Mouse (Mus musculus) kidney, embryonic 14.5 days (tissue): ENCODE measurements around the gene Lenep. TPM values are rescaled to one million over a fixed set of nuclear protein-coding genes. Genes with fewer than 3 reads are reported as not detected.

ENCODE experiments used
- ATAC-seq: fragments of 200-750 bp; cut with Nextera tagmentation; 2 replicates; pipeline ENCODE4 v1.8.0; 2017; ENCODE audit warnings: moderate number of reproducible peaks, mild to moderate bottlenecking, moderate TSS enrichment, moderate library complexity; ENCODE audit not compliant: low FRiP score, low TSS enrichment
- H3K27ac ChIP-seq: fragments of 300-500 bp; sonication (generic); 2 replicates; pipeline ENCODE4 v1.5.1; 2014; ENCODE audit warnings: low read depth, mild to moderate bottlenecking, low read length, moderate library complexity, mixed read lengths
- H3K27me3 ChIP-seq: fragments of 300-500 bp; sonication (generic); 2 replicates; pipeline ENCODE4 v1.6.1; 2014; ENCODE audit warnings: mild to moderate bottlenecking, low read length; ENCODE audit not compliant: control insufficient read depth, insufficient read depth
- H3K36me3 ChIP-seq: fragments of 300-500 bp; sonication (generic); 2 replicates; pipeline ENCODE4 v1.6.1; 2014; ENCODE audit warnings: low read length, mixed read lengths; ENCODE audit not compliant: control insufficient read depth, insufficient read depth
- H3K4me1 ChIP-seq: fragments of 300-500 bp; sonication (generic); 2 replicates; pipeline ENCODE4 v1.6.1; 2014; ENCODE audit warnings: low read length, mixed read lengths; ENCODE audit not compliant: control insufficient read depth, insufficient read depth
- H3K4me2 ChIP-seq: fragments of 300-500 bp; sonication (generic); replicated peaks from 2 replicates; pipeline ENCODE4 v1.6.1; 2014; ENCODE audit warnings: low read depth, mild to moderate bottlenecking, low read length
- H3K4me3 ChIP-seq: fragments of 300-500 bp; sonication (generic); 2 replicates; pipeline ENCODE4 v1.5.1; 2014; ENCODE audit warnings: mild to moderate bottlenecking, low read length
- H3K9ac ChIP-seq: fragments of 300-500 bp; sonication (generic); 2 replicates; pipeline ENCODE4 v1.6.1; 2014; ENCODE audit warnings: low read depth, mild to moderate bottlenecking, low read length, moderate library complexity
- H3K9me3 ChIP-seq: fragments of 300-500 bp; sonication (generic); 2 replicates; pipeline ENCODE4 v1.6.1; 2016; ENCODE audit warnings: low read length; ENCODE audit not compliant: control insufficient read depth
- WGBS: fragments of 180-500 bp; shearing (Covaris S2); extraction: QIAGEN DNeasy Blood & Tissue Kit; methylation state at CpG from one replicate; pipeline ENCODE4 v1.1.7; 2014; 5-methylcytosine and 5-hydroxymethylcytosine counted together
- polyA plus RNA-seq: library from polyadenylated mRNA; unstranded; fragments of >200 nt; fragmentation: Nextera tagmentation; extraction: Ambion mirVana; gene quantifications from 2 replicates; pipeline ENCODE4 v1.2.1, GENCODE M21; 2014

Lenep gene
- polyA plus RNA-seq, 1 experiment from 2014 or later = not detected

DNA sequence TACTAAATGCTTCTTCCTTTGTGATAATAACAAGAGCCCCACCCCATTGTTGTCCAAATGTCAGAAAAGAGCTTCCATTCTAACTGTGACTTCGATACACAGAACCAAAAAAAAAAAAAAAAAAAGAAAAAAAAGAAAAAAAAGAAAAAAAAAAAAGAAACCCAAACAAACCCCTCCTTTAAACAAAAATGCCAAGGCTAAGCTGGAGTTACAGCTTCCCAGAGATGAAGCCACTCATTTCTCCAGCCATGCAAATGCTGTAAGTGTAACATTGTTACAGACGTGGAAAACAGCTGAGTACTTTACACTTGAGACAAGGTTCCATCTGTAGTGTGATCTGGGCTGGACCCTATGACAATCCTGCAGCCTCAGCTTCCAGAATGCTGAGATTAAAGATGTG, 14.5 kb upstream of the Lenep start:
- Histone ChIP-seq H3K4me1 (peaks cover 29% of the 10 kb centered on the region), H3K36me3 (peaks cover 37% of the 10 kb centered on the region), H3K27ac (peak overlapping the region; percentile 99; the same call in 1 of the 2 replicates), H3K27me3 (no peaks in the 10 kb centered on the region), H3K9me3 (no peaks in the 10 kb centered on the region), H3K9ac (peak overlapping the region; percentile 70), H3K4me2 (peak overlapping the region; percentile 78), H3K4me3 (peak overlapping the region; percentile 80)
- WGBS = 14% methylated on average over 2 of the region's 2 CpGs
- no peak for ATAC-seq

DNA sequence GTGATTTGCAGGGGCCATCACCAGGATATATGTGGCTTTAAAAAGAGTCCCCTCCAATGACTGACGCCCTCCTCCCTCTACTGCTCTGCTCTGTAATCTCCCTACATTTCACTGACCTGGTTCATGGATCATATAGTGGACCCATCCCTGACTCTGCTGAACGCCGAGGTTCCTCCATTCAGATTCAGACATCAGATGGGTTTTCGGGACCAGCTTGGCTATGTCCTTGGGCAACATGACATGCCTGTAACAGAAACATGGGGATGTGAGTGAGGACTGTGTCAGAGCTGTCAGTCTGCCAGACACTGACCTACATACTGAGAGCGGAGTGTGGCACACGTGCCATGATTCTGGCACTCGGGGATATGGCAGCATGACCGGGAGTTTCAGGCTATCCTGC, 13.6 kb upstream of the Lenep start:
- no peaks in the 10 kb centered on the region for H3K27me3 ChIP-seq
- H3K27ac ChIP-seq = no peak overlapping the region
- peaks cover 37% of the 10 kb centered on the region for H3K36me3 ChIP-seq
- H3K4me1 ChIP-seq = peaks cover 23% of the 10 kb centered on the region
- H3K9ac ChIP-seq = no peak overlapping the region
- H3K4me3 ChIP-seq = no peak overlapping the region
- no peak for ATAC-seq
- H3K4me2 ChIP-seq = peak overlapping the region; percentile 78
- 93% methylated on average over 8 of the region's 8 CpGs for WGBS
- H3K9me3 ChIP-seq = no peaks in the 10 kb centered on the region

DNA sequence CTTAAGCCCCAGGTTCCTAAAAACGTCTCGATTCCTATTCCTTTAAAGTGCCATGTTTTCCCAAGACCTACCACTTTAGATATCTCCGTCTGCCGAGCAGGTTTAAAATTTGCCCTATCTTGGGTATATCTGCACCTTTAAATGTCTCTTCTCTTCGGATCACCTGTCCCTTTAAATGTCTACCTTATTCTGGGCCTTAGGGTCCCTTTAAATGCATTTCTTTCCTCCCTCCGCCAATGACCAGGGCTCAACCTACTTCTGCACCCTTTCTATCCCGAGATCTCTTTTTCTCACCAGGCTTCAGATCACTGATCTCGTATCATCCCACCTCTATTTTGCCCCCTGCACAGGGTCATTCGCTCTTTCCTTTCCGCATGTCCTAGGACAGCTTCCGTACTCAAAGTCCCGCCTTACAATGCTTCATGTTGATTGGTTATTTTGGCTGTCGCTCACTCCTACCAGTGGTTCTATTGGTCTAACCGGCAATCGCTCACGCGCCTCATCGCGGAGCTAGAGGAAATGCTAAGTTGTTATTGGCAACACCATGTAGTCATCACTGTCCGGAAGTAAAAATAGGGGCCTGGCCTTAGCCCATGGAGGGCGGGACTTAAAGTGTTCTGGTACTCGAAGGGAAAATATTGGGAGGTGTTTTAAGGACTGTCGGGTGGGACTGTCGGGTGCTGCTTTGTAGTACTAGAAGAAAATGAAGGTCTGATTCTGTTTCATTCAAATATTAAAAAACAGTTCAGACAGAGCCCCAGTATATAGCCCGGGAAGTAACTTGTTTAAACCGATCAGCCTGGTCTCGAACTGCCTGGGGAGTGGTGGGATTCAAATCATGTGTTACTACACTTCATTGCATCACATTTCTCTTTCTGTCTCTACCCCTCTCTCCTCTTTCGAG, 9.1 kb upstream of the Lenep start, which contains the start of gene Flad1:
Gene Flad1, minus strand, starts transcription at position 381 of the 904 bp plus-strand sequence.
- peak within 1 kb of the TSS; percentile 51 for H3K9ac ChIP-seq
- H3K36me3 ChIP-seq = peaks cover 43% of the 10 kb centered on the region
- 0 out of 2 replicates have a peak within 1 kb of the TSS, but pooled peaks have one; percentile 37 for H3K27ac ChIP-seq
- no peaks in the 10 kb centered on the region for H3K27me3 ChIP-seq
- H3K4me1 ChIP-seq = peaks cover 10% of the 10 kb centered on the region; the same call in 1 of the 2 replicates
- peak; percentile 98 for ATAC-seq
- 6% methylated on average over 28 of the region's 28 CpGs for WGBS
- peak within 1 kb of the TSS; percentile 60 for H3K4me2 ChIP-seq
- peak within 1 kb of the TSS; percentile 57 for H3K4me3 ChIP-seq
- no peaks in the 10 kb centered on the region for H3K9me3 ChIP-seq

DNA sequence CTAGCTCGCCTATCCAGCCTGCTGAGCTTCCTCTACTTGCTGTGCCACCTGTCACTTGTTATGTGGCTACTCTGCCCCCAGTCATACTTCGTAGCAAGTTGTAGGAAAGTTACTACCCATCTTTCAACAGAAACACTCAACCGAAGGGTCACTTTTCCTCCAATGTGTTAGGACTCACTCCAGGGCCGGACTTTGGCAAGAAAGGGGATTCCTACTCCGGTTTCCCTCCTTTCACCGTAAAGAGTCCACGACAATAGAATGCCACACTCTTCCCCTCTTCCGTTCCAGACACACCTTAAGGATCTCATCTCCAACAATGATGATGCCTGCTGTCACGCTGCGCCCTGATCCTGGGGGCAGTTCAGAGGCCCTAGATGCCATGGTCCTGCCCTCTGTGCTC, 8.3 kb upstream of the Lenep start:
- Histone ChIP-seq H3K36me3 (peaks cover 34% of the 10 kb centered on the region), H3K9me3 (no peaks in the 10 kb centered on the region), H3K4me1 (peaks cover 5% of the 10 kb centered on the region; the same call in 1 of the 2 replicates), H3K9ac (peak overlapping the region; percentile 51), H3K4me2 (peak overlapping the region; percentile 60), H3K27me3 (no peaks in the 10 kb centered on the region), H3K4me3 (peak overlapping the region; percentile 57), H3K27ac (no peak overlapping the region)
- 79% methylated on average over 10 of the region's 10 CpGs for WGBS
- ATAC-seq = no peak

DNA sequence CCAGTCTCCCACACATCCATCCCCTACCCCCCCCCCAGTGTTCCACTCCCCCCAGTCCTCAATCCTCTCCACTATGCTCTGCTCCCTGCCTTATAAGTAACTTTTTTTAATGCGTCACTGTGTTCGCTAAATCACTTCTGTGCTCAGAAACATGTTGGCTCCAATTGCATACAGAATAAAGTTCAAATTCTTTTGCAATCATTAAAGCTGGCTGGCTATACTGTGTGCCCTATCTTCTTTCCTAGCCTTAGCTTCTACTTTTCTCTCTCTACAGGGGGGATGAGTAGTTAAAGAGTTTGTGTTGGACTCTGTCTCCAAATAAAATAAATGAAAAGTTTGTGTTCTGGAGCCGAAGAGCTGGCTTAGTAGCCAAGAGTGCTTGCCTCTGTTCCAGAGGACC, 7.1 kb upstream of the Lenep start:
- Histone ChIP-seq H3K9ac (no peak overlapping the region), H3K36me3 (peaks cover 22% of the 10 kb centered on the region), H3K27me3 (no peaks in the 10 kb centered on the region), H3K9me3 (no peaks in the 10 kb centered on the region), H3K4me1 (peaks cover 5% of the 10 kb centered on the region; the same call in 1 of the 2 replicates), H3K4me3 (no peak overlapping the region), H3K27ac (no peak overlapping the region), H3K4me2 (no peak overlapping the region)
- ATAC-seq = no peak
- 91% methylated on average over 3 of the region's 3 CpGs for WGBS

DNA sequence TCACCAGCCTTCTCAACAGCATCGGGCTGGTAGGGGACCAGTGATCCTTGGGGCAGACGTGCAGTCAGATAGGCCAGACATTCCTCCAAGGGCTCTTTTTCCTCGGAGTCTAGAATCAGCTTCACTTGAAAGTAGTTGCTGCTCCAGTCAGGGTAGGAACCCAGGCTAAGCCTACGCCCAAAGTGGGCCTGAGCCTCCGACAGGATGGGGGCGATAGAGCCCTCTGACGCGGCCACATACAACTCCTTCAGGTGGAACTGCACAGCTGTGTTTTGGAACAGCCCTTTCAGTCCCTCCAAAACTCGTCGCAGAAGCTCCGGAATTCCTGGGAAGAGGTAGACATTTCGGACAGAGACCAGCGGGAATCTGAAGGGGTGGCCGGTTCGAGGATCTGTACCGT, 5.9 kb upstream of the Lenep start:
- Histone ChIP-seq H3K4me2 (no peak overlapping the region), H3K4me3 (no peak overlapping the region), H3K36me3 (peaks cover 14% of the 10 kb centered on the region; the same call in 1 of the 2 replicates), H3K9ac (no peak overlapping the region), H3K4me1 (peaks cover 5% of the 10 kb centered on the region; the same call in 1 of the 2 replicates), H3K9me3 (no peaks in the 10 kb centered on the region), H3K27ac (no peak overlapping the region), H3K27me3 (no peaks in the 10 kb centered on the region)
- 65% methylated on average over 16 of the region's 16 CpGs for WGBS
- no peak for ATAC-seq

DNA sequence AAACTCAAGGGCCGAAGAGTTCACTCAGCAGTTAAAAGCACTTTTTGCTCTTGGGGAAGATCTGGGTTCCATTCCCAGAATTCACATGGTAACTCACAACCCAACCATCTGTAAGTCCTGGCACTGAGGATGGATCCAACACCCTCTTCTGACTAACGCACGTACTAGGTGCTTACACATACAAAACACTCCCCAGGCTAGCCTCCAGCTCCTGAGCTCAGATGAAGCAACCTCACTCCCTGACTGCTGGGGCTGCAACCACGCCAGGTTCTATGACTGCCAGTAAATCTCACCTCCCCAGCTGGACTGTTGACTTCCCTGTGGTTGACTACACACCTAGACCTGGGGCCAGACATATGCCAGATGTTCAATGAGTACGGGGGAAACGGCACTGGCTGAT, 4.3 kb upstream of the Lenep start:
- Histone ChIP-seq H3K4me1 (peaks cover 5% of the 10 kb centered on the region; the same call in 1 of the 2 replicates), H3K36me3 (peaks cover 19% of the 10 kb centered on the region; the same call in 1 of the 2 replicates), H3K4me3 (no peak overlapping the region), H3K9ac (no peak overlapping the region), H3K27ac (no peak overlapping the region), H3K27me3 (no peaks in the 10 kb centered on the region), H3K9me3 (no peaks in the 10 kb centered on the region), H3K4me2 (no peak overlapping the region)
- ATAC-seq = no peak
- WGBS = 93% methylated on average over 6 of the region's 6 CpGs

DNA sequence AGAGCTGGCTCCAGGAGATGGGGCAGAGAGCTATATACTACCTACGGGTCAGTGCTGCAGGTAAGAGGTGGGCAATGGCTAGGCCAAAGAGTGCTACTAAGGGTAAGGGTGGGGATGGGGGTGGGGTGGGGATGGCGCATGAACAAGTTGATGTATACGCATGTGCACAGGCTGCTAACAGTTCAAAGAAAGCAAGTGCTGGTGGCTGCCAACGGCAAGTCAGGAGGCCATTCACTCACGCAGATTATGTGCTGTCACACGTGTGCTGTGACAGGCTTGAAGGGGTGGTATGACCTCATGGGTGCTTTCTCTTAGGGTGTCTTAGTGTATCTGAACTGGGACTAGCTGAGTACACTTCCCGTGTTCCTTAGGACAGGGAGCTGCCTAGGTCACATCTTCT, 1.3 kb downstream of the Lenep start:
- Histone ChIP-seq H3K9me3 (no peaks in the 10 kb centered on the region), H3K4me2 (no peak overlapping the region), H3K27me3 (no peaks in the 10 kb centered on the region), H3K27ac (no peak overlapping the region), H3K4me1 (no peaks in the 10 kb centered on the region), H3K4me3 (no peak overlapping the region), H3K36me3 (peaks cover 14% of the 10 kb centered on the region; the same call in 1 of the 2 replicates), H3K9ac (no peak overlapping the region)
- 94% methylated on average over 7 of the region's 7 CpGs for WGBS
- no peak for ATAC-seq

DNA sequence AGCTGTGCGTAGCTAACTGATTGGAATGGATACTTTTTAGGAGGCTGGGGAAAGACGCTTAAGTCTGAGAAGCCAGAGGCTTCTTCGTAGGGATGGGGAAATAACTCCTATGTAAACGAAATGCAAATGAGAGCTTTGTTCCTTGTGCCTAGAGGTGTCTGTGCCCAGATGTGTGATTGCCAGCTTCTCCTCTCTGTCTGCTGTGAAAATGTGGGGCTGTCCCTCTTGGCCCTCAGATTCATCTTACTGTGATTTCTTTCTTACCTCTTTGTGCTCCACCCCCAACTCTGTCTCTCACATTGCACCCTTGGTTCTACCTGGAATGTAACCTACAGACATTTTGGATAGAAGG, 6.0 kb downstream of the Lenep start:
- H3K36me3 ChIP-seq = no peaks in the 10 kb centered on the region; the same call in 1 of the 2 replicates
- H3K9me3 ChIP-seq = no peaks in the 10 kb centered on the region
- peaks cover 16% of the 10 kb centered on the region; the same call in 1 of the 2 replicates for H3K4me1 ChIP-seq
- H3K4me2 ChIP-seq = peak overlapping the region; percentile 99
- no peaks in the 10 kb centered on the region for H3K27me3 ChIP-seq
- no peak overlapping the region for H3K27ac ChIP-seq
- peak overlapping the region; percentile 51 for H3K4me3 ChIP-seq
- ATAC-seq = no peak
- H3K9ac ChIP-seq = no peak overlapping the region; the same call in 1 of the 2 replicates
- 2% methylated on average over 4 of the region's 4 CpGs for WGBS
